In the genomic region with DNA sequence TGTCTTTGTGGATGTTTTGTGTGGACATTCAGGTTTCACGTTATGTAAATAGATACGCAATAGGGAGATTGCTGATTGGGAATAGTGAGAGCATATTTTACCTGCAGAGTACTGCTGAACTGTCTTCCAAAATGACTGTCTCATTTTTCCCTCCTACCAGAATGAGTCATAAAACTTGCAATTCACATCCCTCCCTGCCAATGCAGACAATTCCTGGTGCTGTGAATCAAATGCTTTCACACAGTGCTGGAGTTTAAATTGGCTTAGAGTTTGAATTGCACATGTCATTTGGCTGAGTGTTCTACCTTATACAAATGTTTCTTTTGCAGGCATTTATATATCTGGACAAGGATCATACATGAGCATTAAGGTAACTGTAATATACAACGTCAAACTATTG, we compare ENCODE assay signal across 8 mouse cellular contexts.
"Had no signal": no experiment of that assay in that cellular context is flagged by ENCODE, and none has a peak within 500 bp of the region (broad histone marks: within the 10 kb centered on the region; RNA-seq: fewer than 3 reads in every experiment).

No protein-coding gene starts in this region.

- DNase-seq: liver, postnatal 0 days; lung, adult 2 months; lung, postnatal 14 days; lung, postnatal 36 days; right cerebral cortex, postnatal 25 days; thymus, adult 2 months; thymus, postnatal 25 days; thymus, postnatal 4 days had no signal
